Mouse (Mus musculus): ENCODE results near the gene Klhdc8a.

Gene Klhdc8a

GRCm38 (mm10) chr1:132291706-132292105 lies 6.7 kb upstream of the Klhdc8a start:
- DNase-seq, result no peak

GRCm38 (mm10) chr1:132292318-132293129 lies 5.9 kb upstream of the Klhdc8a start:
- no peak for DNase-seq

- no peak for DNase-seq
These were observed 2.9 kb upstream of the Klhdc8a start for GRCm38 (mm10) chr1:132295506-132295905.

GRCm38 (mm10) chr1:132296051-132296450 lies 2.4 kb upstream of the Klhdc8a start:
- DNase-seq, result no peak

- no peak for DNase-seq
These were observed 507 bp downstream of the Klhdc8a start for GRCm38 (mm10) chr1:132298801-132299464.

GRCm38 (mm10) chr1:132299744-132300143 lies 1.3 kb downstream of the Klhdc8a start:
- DNase-seq, result no peak

GRCm38 (mm10) chr1:132301242-132301641 lies 2.8 kb downstream of the Klhdc8a start:
- DNase-seq, result no peak

- DNase-seq, result no peak
These were observed 4.0 kb downstream of the Klhdc8a start for GRCm38 (mm10) chr1:132302341-132302866.

GRCm38 (mm10) chr1:132304618-132305214 lies 6.3 kb downstream of the Klhdc8a start:
- no peak for DNase-seq

GRCm38 (mm10) chr1:132306160-132306559 lies 7.7 kb downstream of the Klhdc8a start:
- DNase-seq, result no peak

- no peak for DNase-seq
These were observed 8.4 kb downstream of the Klhdc8a start for GRCm38 (mm10) chr1:132306808-132307207.

- DNase-seq, result no peak
These were observed 9.5 kb downstream of the Klhdc8a start for GRCm38 (mm10) chr1:132307962-132308361.

GRCm38 (mm10) chr1:132308674-132309073 lies 10.2 kb downstream of the Klhdc8a start:
- no peak for DNase-seq

GRCm38 (mm10) chr1:132310754-132311153 lies 12.3 kb downstream of the Klhdc8a start:
- no peak for DNase-seq

- DNase-seq, result no peak
These were observed 12.9 kb downstream of the Klhdc8a start for GRCm38 (mm10) chr1:132311174-132311859.

GRCm38 (mm10) chr1:132312043-132312442 lies 13.6 kb downstream of the Klhdc8a start:
- DNase-seq, result no peak

- DNase-seq, result no peak
These were observed 14.3 kb downstream of the Klhdc8a start for GRCm38 (mm10) chr1:132312703-132313102.

GRCm38 (mm10) chr1:132315889-132316624 lies 17.6 kb downstream of the Klhdc8a start, which contains the start of gene Nuak2:
TSS of gene Nuak2 (plus strand) at chr1:132316126.
- peak; percentile 81 to 85 for DNase-seq

- no peak for DNase-seq
These were observed 18.2 kb downstream of the Klhdc8a start for GRCm38 (mm10) chr1:132316625-132316994.

- DNase-seq, result no peak
These were observed 19.0 kb downstream of the Klhdc8a start for GRCm38 (mm10) chr1:132317413-132317812.

GRCm38 (mm10) chr1:132317894-132318863 lies 19.8 kb downstream of the Klhdc8a start:
- DNase-seq, result no peak

All from thymus, adult 18-20 months (tissue).